ENCODE assay signal across 8 mouse cellular contexts in genomic region chr12:111430049-111430867, GRCm38 (mm10). TPM values are rescaled to one million over a fixed set of nuclear protein-coding genes. Genes with fewer than 3 reads are reported as not detected.
DNase-seq lines count a peak whose midpoint lies in the region; ATAC-seq and TF ChIP-seq lines count a peak whose summit lies in the region.

No protein-coding gene starts in this region.

- no peaks in the 10 kb centered on the region for H3K36me3 ChIP-seq in forebrain, embryonic 10.5 days (replicated peaks)
- H3K36me3 ChIP-seq in intestine, embryonic 14.5 days (ENCODE audit: control insufficient read depth, insufficient read depth, low read length): no peaks in the 10 kb centered on the region
- no peaks in the 10 kb centered on the region for H3K36me3 ChIP-seq in lung, embryonic 15.5 days
- H3K36me3 ChIP-seq in stomach, postnatal 0 days (ENCODE audit: control insufficient read depth, insufficient read depth, low read length): no peaks in the 10 kb centered on the region

- peaks cover 100% of the 10 kb centered on the region for H3K27me3 ChIP-seq in forebrain, embryonic 10.5 days (ENCODE audit: poor library complexity, severe bottlenecking)
- peaks cover 62% of the 10 kb centered on the region for H3K27me3 ChIP-seq in intestine, embryonic 14.5 days (replicated peaks; ENCODE audit: control insufficient read depth, insufficient read depth, low read length)
- H3K27me3 ChIP-seq in lung, embryonic 15.5 days: peaks cover 60% of the 10 kb centered on the region
- H3K27me3 ChIP-seq in stomach, postnatal 0 days (ENCODE audit: control insufficient read depth, insufficient read depth, low read length): no peaks in the 10 kb centered on the region; the same call in 1 of the 2 replicates

- no peak for TF ChIP-seq EP300 in stomach, postnatal 0 days (optimal IDR thresholded peaks at IDR 0.05)

- peak overlapping the region; percentile 66 for H3K4me2 ChIP-seq in intestine, embryonic 14.5 days (ENCODE audit: low read length)
- H3K4me2 ChIP-seq in lung, embryonic 15.5 days: peak overlapping the region; percentile 71
- H3K4me2 ChIP-seq in stomach, postnatal 0 days (replicated peaks; ENCODE audit: low read depth): peak overlapping the region; percentile 64

- H3K9me3 ChIP-seq in forebrain, embryonic 10.5 days: no peaks in the 10 kb centered on the region
- H3K9me3 ChIP-seq in intestine, embryonic 14.5 days (ENCODE audit: control insufficient read depth, low read length): no peaks in the 10 kb centered on the region
- H3K9me3 ChIP-seq in lung, embryonic 15.5 days: no peaks in the 10 kb centered on the region
- no peaks in the 10 kb centered on the region for H3K9me3 ChIP-seq in stomach, postnatal 0 days (ENCODE audit: control insufficient read depth, low read length)

- WGBS in forebrain, embryonic 10.5 days: 7% methylated on average over 27 of the region's 27 CpGs
- whole genome bisulfite sequencing in intestine, embryonic 14.5 days: 20% methylated on average over 27 of the region's 27 CpGs
- WGBS in lung, embryonic 15.5 days: 15% methylated on average over 27 of the region's 27 CpGs
- WGBS in stomach, postnatal 0 days: 25% methylated on average over 27 of the region's 27 CpGs

- TF ChIP-seq CTCF in stomach, postnatal 0 days (IDR thresholded peaks at IDR 0.05; ENCODE audit: low read depth): no peak

- H3K4me3 ChIP-seq in forebrain, embryonic 10.5 days: peak overlapping the region; percentile 52
- peak overlapping the region; percentile 36 for H3K4me3 ChIP-seq in intestine, embryonic 14.5 days (ENCODE audit: low read depth, low read length)
- H3K4me3 ChIP-seq in lung, embryonic 15.5 days: peak overlapping the region; percentile 37
- peak overlapping the region; percentile 32 for H3K4me3 ChIP-seq in stomach, postnatal 0 days (ENCODE audit: low read depth, low read length)

- no peak for ATAC-seq in intestine, embryonic 14.5 days (replicated peaks; ENCODE audit: low FRiP score, low TSS enrichment, low read depth)
- ATAC-seq in lung, embryonic 15.5 days (ENCODE audit: borderline replicate concordance, extremely low read depth, low FRiP score, low TSS enrichment): no peak
- ATAC-seq in stomach, postnatal 0 days (ENCODE audit: low FRiP score, low TSS enrichment): peak; percentile 47; the same call in 1 of the 2 replicates

- peak overlapping the region; percentile 78 for H3K27ac ChIP-seq in forebrain, embryonic 10.5 days
- H3K27ac ChIP-seq in intestine, embryonic 14.5 days (ENCODE audit: low read depth): peak overlapping the region; percentile 9; the same call in 1 of the 2 replicates
- H3K27ac ChIP-seq in lung, embryonic 15.5 days: peak overlapping the region; percentile 42; the same call in 1 of the 2 replicates
- peak overlapping the region; percentile 69 for H3K27ac ChIP-seq in stomach, postnatal 0 days (replicated peaks)

- peak; percentile 63 for DNase-seq in layer of hippocampus, adult 9-11 months
- no peak for DNase-seq in layer of hippocampus, adult 8-10 months (ENCODE audit: low spot score in 2 of 2)
- DNase-seq in forebrain, embryonic 10.5 days (ENCODE audit: extremely low spot score, low spot score): no peak
- no peak for DNase-seq in intestine, embryonic 14.5 days (ENCODE audit: low spot score)
- DNase-seq in stomach, postnatal 0 days (ENCODE audit: low spot score): no peak
- DNase-seq in thymus, postnatal 10 days (ENCODE audit: low spot score in 2 of 2): no peak
- DNase-seq in right cerebral cortex, postnatal 36 days (ENCODE audit: low spot score in 2 of 2): no peak

- peaks cover 76% of the 10 kb centered on the region for H3K4me1 ChIP-seq in forebrain, embryonic 10.5 days
- peaks cover 25% of the 10 kb centered on the region for H3K4me1 ChIP-seq in intestine, embryonic 14.5 days (replicated peaks; ENCODE audit: control insufficient read depth, insufficient read depth, low read length)
- peaks cover 57% of the 10 kb centered on the region for H3K4me1 ChIP-seq in lung, embryonic 15.5 days
- H3K4me1 ChIP-seq in stomach, postnatal 0 days (replicated peaks; ENCODE audit: control insufficient read depth, insufficient read depth): peaks cover 15% of the 10 kb centered on the region

- no peak overlapping the region for H3K9ac ChIP-seq in intestine, embryonic 14.5 days (ENCODE audit: low read length)
- H3K9ac ChIP-seq in lung, embryonic 15.5 days: 0 out of 2 replicates have a peak overlapping the region, but pooled peaks have one; percentile 3
- H3K9ac ChIP-seq in stomach, postnatal 0 days (ENCODE audit: low read length): no peak overlapping the region

RNA-seq across cellular contexts. Expression of gene Tnfaip2, which starts 12.0 kb away (rescaled TPM):
- total RNA-seq in layer of hippocampus, adult 8-10 months (2022): 1 to 10 TPM in 3 of 4 experiments, under 1 TPM in 1; 0.85 to 1.8 (median 1.4) TPM
- 2.1 and 4.4 TPM in 2 replicates for polyA plus RNA-seq in forebrain, embryonic 10.5 days (2016; fragmentation: Nextera tagmentation; extraction: Ambion mirVana)
- 3.2 and 5.0 TPM in 2 replicates for polyA plus RNA-seq in intestine, embryonic 14.5 days (2014; fragmentation: Nextera tagmentation; extraction: Ambion mirVana)
- polyA plus RNA-seq in lung, embryonic 15.5 days (2015; fragmentation: Nextera tagmentation; extraction: Ambion mirVana): 4.3 and 4.5 TPM in 2 replicates
- polyA plus RNA-seq in stomach, postnatal 0 days (2015; fragmentation: Nextera tagmentation; extraction: Ambion mirVana): 14.5 and 15.6 TPM in 2 replicates

RNA-seq across cellular contexts. Expression of gene Exoc3l4, which starts 13.4 kb away (rescaled TPM):
- total RNA-seq in layer of hippocampus, adult 8-10 months (2022): 1 to 10 TPM; 5.0 to 7.7 (median 6.5) TPM
- polyA plus RNA-seq in forebrain, embryonic 10.5 days (2016; fragmentation: Nextera tagmentation; extraction: Ambion mirVana): 5.2 and 5.6 TPM in 2 replicates
- polyA plus RNA-seq in intestine, embryonic 14.5 days (2014; fragmentation: Nextera tagmentation; extraction: Ambion mirVana): 8.5 and 10.2 TPM in 2 replicates
- 11.7 and 13.5 TPM in 2 replicates for polyA plus RNA-seq in lung, embryonic 15.5 days (2015; fragmentation: Nextera tagmentation; extraction: Ambion mirVana)
- polyA plus RNA-seq in stomach, postnatal 0 days (2015; fragmentation: Nextera tagmentation; extraction: Ambion mirVana): 7.3 and 8.6 TPM in 2 replicates

RNA-seq across cellular contexts. Expression of gene Lbhd2, which starts 23.6 kb away (rescaled TPM):
- total RNA-seq in layer of hippocampus, adult 8-10 months (2022): 1 to 10 TPM in 2 of 4 experiments, under 1 TPM in 1, not detected in 1; 0.61 to 2.3 (median 1.3) TPM
- polyA plus RNA-seq in forebrain, embryonic 10.5 days (2016; fragmentation: Nextera tagmentation; extraction: Ambion mirVana): 0.25 TPM in 1 of 2 replicates, not detected in the other
- polyA plus RNA-seq in intestine, embryonic 14.5 days (2014; fragmentation: Nextera tagmentation; extraction: Ambion mirVana): 1.3 and 2.9 TPM in 2 replicates
- polyA plus RNA-seq in lung, embryonic 15.5 days (2015; fragmentation: Nextera tagmentation; extraction: Ambion mirVana): 0.50 and 0.93 TPM in 2 replicates
- 2.2 TPM in 2 replicates for polyA plus RNA-seq in stomach, postnatal 0 days (2015; fragmentation: Nextera tagmentation; extraction: Ambion mirVana)

RNA-seq across cellular contexts. Expression of gene Cdc42bpb, which starts 52.7 kb away (rescaled TPM):
- 100 to 1,000 TPM; 114 to 140 (median 119) TPM for total RNA-seq in layer of hippocampus, adult 8-10 months (2022)
- 30.1 and 30.3 TPM in 2 replicates for polyA plus RNA-seq in forebrain, embryonic 10.5 days (2016; fragmentation: Nextera tagmentation; extraction: Ambion mirVana)
- polyA plus RNA-seq in intestine, embryonic 14.5 days (2014; fragmentation: Nextera tagmentation; extraction: Ambion mirVana): 48.2 and 49.0 TPM in 2 replicates
- polyA plus RNA-seq in lung, embryonic 15.5 days (2015; fragmentation: Nextera tagmentation; extraction: Ambion mirVana): 31.8 and 32.2 TPM in 2 replicates
- polyA plus RNA-seq in stomach, postnatal 0 days (2015; fragmentation: Nextera tagmentation; extraction: Ambion mirVana): 18.6 and 18.7 TPM in 2 replicates

RNA-seq across cellular contexts. Expression of gene Gm266, which starts 55.4 kb away (rescaled TPM):
- 1 to 10 TPM; 3.6 to 6.6 (median 4.6) TPM for total RNA-seq in layer of hippocampus, adult 8-10 months (2022)
- 7.1 and 9.8 TPM in 2 replicates for polyA plus RNA-seq in forebrain, embryonic 10.5 days (2016; fragmentation: Nextera tagmentation; extraction: Ambion mirVana)
- 27.5 and 33.8 TPM in 2 replicates for polyA plus RNA-seq in intestine, embryonic 14.5 days (2014; fragmentation: Nextera tagmentation; extraction: Ambion mirVana)
- polyA plus RNA-seq in lung, embryonic 15.5 days (2015; fragmentation: Nextera tagmentation; extraction: Ambion mirVana): 7.0 and 7.1 TPM in 2 replicates
- polyA plus RNA-seq in stomach, postnatal 0 days (2015; fragmentation: Nextera tagmentation; extraction: Ambion mirVana): 12.5 and 14.4 TPM in 2 replicates

Comparison
In these comparisons a context has a peak if more than half of its experiments do, and no peak if none do; other contexts are left out.
1. H3K27ac ChIP-seq: peak in every context shown above with its lines; median percentile 78 in forebrain, embryonic 10.5 days; 69 in stomach, postnatal 0 days; 42 in lung, embryonic 15.5 days; 9 in intestine, embryonic 14.5 days.